Mouse (Mus musculus) liver, embryonic 11.5 days (tissue): Measurements from ENCODE around the gene Dnah3. TPM values are rescaled to one million over a fixed set of nuclear protein-coding genes. Genes with fewer than 3 reads are reported as not detected.

Experiments
- ATAC-seq: fragments of 200-750 bp; cut with Nextera tagmentation; replicated peaks from 2 replicates; pipeline ENCODE4 v1.8.0; 2017; ENCODE audit warnings: moderate number of reproducible peaks, mild to moderate bottlenecking, moderate TSS enrichment, moderate library complexity; ENCODE audit not compliant: low FRiP score
- DNase-seq: peaks from one replicate; pipeline ENCODE4 v3.0.0-alpha.2; 2017; ENCODE audit warnings: low spot score
- H3K27ac ChIP-seq: fragments of 300-500 bp; sonication (generic); 2 replicates; pipeline ENCODE4 v1.5.1; 2014; ENCODE audit warnings: mild to moderate bottlenecking, low read depth, low read length, control low read depth
- H3K27me3 ChIP-seq: fragments of 300-500 bp; sonication (generic); replicated peaks from 2 replicates; pipeline ENCODE4 v1.6.1; 2014; ENCODE audit warnings: low read length, mixed read lengths; ENCODE audit not compliant: control insufficient read depth, insufficient read depth
- H3K36me3 ChIP-seq: fragments of 300-500 bp; sonication (generic); 2 replicates; pipeline ENCODE4 v1.6.1; 2014; ENCODE audit warnings: mild to moderate bottlenecking, low read length, moderate library complexity, mixed read lengths; ENCODE audit not compliant: control insufficient read depth, insufficient read depth
- H3K4me1 ChIP-seq: fragments of 300-500 bp; sonication (generic); replicated peaks from 2 replicates; pipeline ENCODE4 v1.6.1; 2014; ENCODE audit warnings: low read length, mixed read lengths; ENCODE audit not compliant: control insufficient read depth, insufficient read depth
- H3K4me2 ChIP-seq: fragments of 300-500 bp; sonication (generic); 2 replicates; pipeline ENCODE4 v1.6.1; 2014; ENCODE audit warnings: mild to moderate bottlenecking, control low read depth, moderate library complexity
- H3K4me3 ChIP-seq: fragments of 300-500 bp; sonication (generic); 2 replicates; pipeline ENCODE4 v1.5.1; 2014; ENCODE audit warnings: low read depth, low read length, control low read depth
- H3K9ac ChIP-seq: fragments of 300-500 bp; sonication (generic); 2 replicates; pipeline ENCODE4 v1.6.1; 2014; ENCODE audit warnings: low read depth, low read length, control low read depth
- H3K9me3 ChIP-seq: fragments of 300-500 bp; sonication (generic); 2 replicates; pipeline ENCODE4 v1.6.1; 2016; ENCODE audit warnings: low read length, inconsistent platforms, mixed read lengths; ENCODE audit not compliant: control insufficient read depth
- WGBS: fragments of 180-500 bp; shearing (Covaris S2); extraction: QIAGEN DNeasy Blood & Tissue Kit; methylation state at CpG from one replicate; pipeline ENCODE4 v1.1.7; 2014; 5-methylcytosine and 5-hydroxymethylcytosine counted together
- polyA plus RNA-seq: library from polyadenylated mRNA; unstranded; fragments of >200 nt; fragmentation: Nextera tagmentation; extraction: Ambion mirVana; gene quantifications from 2 replicates; pipeline ENCODE4 v1.2.1, GENCODE M21; 2014

The Dnah3 gene
- polyA plus RNA-seq, 1 experiment from 2014 or later = not detected

GRCm38 (mm10) chr7:119976256-119976655 is 118.8 kb downstream of the Dnah3 start:
- Histone ChIP-seq H3K9me3 (no peaks in the 10 kb centered on the region), H3K4me1 (no peaks in the 10 kb centered on the region), H3K36me3 (no peaks in the 10 kb centered on the region), H3K4me2 (no peak overlapping the region), H3K27me3 (no peaks in the 10 kb centered on the region), H3K9ac (no peak overlapping the region), H3K4me3 (no peak overlapping the region), H3K27ac (no peak overlapping the region)
- ATAC-seq (no peak), DNase-seq (no peak)
- 77% methylated on average over 6 of the region's 6 CpGs for WGBS

GRCm38 (mm10) chr7:119974214-119974613 is 120.9 kb downstream of the Dnah3 start:
- Histone ChIP-seq H3K4me1 (no peaks in the 10 kb centered on the region), H3K36me3 (no peaks in the 10 kb centered on the region), H3K9me3 (no peaks in the 10 kb centered on the region), H3K27me3 (no peaks in the 10 kb centered on the region), H3K9ac (no peak overlapping the region), H3K27ac (no peak overlapping the region), H3K4me2 (no peak overlapping the region), H3K4me3 (no peak overlapping the region)
- ATAC-seq (no peak), DNase-seq (no peak)
- WGBS = 71% methylated on average over 5 of the region's 5 CpGs

- no peaks in the 10 kb centered on the region for H3K36me3 ChIP-seq
- H3K4me3 ChIP-seq = no peak overlapping the region
- no peak overlapping the region for H3K4me2 ChIP-seq
- no peak for DNase-seq
- H3K9ac ChIP-seq = no peak overlapping the region
- no peaks in the 10 kb centered on the region for H3K27me3 ChIP-seq
- no peaks in the 10 kb centered on the region for H3K9me3 ChIP-seq
- H3K27ac ChIP-seq = no peak overlapping the region
- no peak for ATAC-seq
- WGBS = 57% methylated on average over 2 of the region's 2 CpGs
- no peaks in the 10 kb centered on the region for H3K4me1 ChIP-seq
Measured at GRCm38 (mm10) chr7:119969320-119969719, 125.8 kb downstream of the Dnah3 start.

GRCm38 (mm10) chr7:119965651-119966395 is 129.3 kb downstream of the Dnah3 start:
- Histone ChIP-seq H3K9ac (no peak overlapping the region), H3K4me2 (no peak overlapping the region), H3K27ac (no peak overlapping the region), H3K27me3 (no peaks in the 10 kb centered on the region), H3K9me3 (no peaks in the 10 kb centered on the region), H3K4me1 (no peaks in the 10 kb centered on the region), H3K4me3 (no peak overlapping the region), H3K36me3 (no peaks in the 10 kb centered on the region)
- DNase-seq (no peak), ATAC-seq (no peak)
- WGBS = 80% methylated on average over 9 of the region's 9 CpGs

- DNase-seq = no peak
- Histone ChIP-seq H3K4me2 (no peak overlapping the region), H3K27ac (no peak overlapping the region), H3K4me3 (no peak overlapping the region), H3K36me3 (no peaks in the 10 kb centered on the region), H3K4me1 (no peaks in the 10 kb centered on the region), H3K9ac (no peak overlapping the region), H3K9me3 (no peaks in the 10 kb centered on the region), H3K27me3 (no peaks in the 10 kb centered on the region)
- 74% methylated on average over 4 of the region's 4 CpGs for WGBS
- no peak for ATAC-seq
Measured at GRCm38 (mm10) chr7:119965205-119965604, 129.9 kb downstream of the Dnah3 start.

GRCm38 (mm10) chr7:119961107-119961506 is 134.0 kb downstream of the Dnah3 start:
- DNase-seq (no peak), ATAC-seq (no peak)
- Histone ChIP-seq H3K4me1 (no peaks in the 10 kb centered on the region), H3K9ac (no peak overlapping the region), H3K4me3 (no peak overlapping the region), H3K4me2 (no peak overlapping the region), H3K36me3 (no peaks in the 10 kb centered on the region), H3K9me3 (no peaks in the 10 kb centered on the region), H3K27me3 (no peaks in the 10 kb centered on the region), H3K27ac (no peak overlapping the region)
- 71% methylated on average over 2 of the region's 2 CpGs for WGBS

GRCm38 (mm10) chr7:119960546-119960945 is 134.5 kb downstream of the Dnah3 start:
- no peaks in the 10 kb centered on the region for H3K36me3 ChIP-seq
- DNase-seq = no peak
- H3K4me1 ChIP-seq = no peaks in the 10 kb centered on the region
- H3K9me3 ChIP-seq = no peaks in the 10 kb centered on the region
- H3K27me3 ChIP-seq = no peaks in the 10 kb centered on the region
- no peak overlapping the region for H3K9ac ChIP-seq
- WGBS = 75% methylated on average over 6 of the region's 6 CpGs
- no peak overlapping the region for H3K4me2 ChIP-seq
- no peak overlapping the region for H3K27ac ChIP-seq
- no peak for ATAC-seq
- no peak overlapping the region for H3K4me3 ChIP-seq

- Histone ChIP-seq H3K27ac (no peak overlapping the region), H3K9me3 (no peaks in the 10 kb centered on the region), H3K9ac (no peak overlapping the region), H3K36me3 (no peaks in the 10 kb centered on the region), H3K27me3 (no peaks in the 10 kb centered on the region), H3K4me3 (no peak overlapping the region), H3K4me1 (no peaks in the 10 kb centered on the region), H3K4me2 (no peak overlapping the region)
- DNase-seq (no peak), ATAC-seq (no peak)
- WGBS = 68% methylated on average over 6 of the region's 6 CpGs
Measured at GRCm38 (mm10) chr7:119960006-119960405, 135.1 kb downstream of the Dnah3 start.

GRCm38 (mm10) chr7:119959491-119959890 is 135.6 kb downstream of the Dnah3 start:
- no peak for ATAC-seq

More at GRCm38 (mm10) chr7:119959491-119959890, 135.6 kb downstream of the Dnah3 start:
- Histone ChIP-seq H3K9ac (no peak overlapping the region), H3K36me3 (no peaks in the 10 kb centered on the region), H3K4me2 (no peak overlapping the region), H3K9me3 (no peaks in the 10 kb centered on the region), H3K4me1 (no peaks in the 10 kb centered on the region), H3K27ac (no peak overlapping the region), H3K4me3 (no peak overlapping the region), H3K27me3 (no peaks in the 10 kb centered on the region)
- 81% methylated on average over 4 of the region's 4 CpGs for WGBS
- no peak for DNase-seq
